Mouse (Mus musculus) kidney, adult 11 months (tissue): Measurements from ENCODE around the gene Hlcs.

Source experiments
- DNase-seq: peaks from one replicate; pipeline ENCODE4 v3.0.0; 2022

The Hlcs gene

GRCm38 (mm10) chr16:94150125-94151103, 163.0 kb downstream of the Hlcs start:
- DNase-seq = no peak

GRCm38 (mm10) chr16:94148139-94148538, 165.2 kb downstream of the Hlcs start:
- no peak for DNase-seq

DNA sequence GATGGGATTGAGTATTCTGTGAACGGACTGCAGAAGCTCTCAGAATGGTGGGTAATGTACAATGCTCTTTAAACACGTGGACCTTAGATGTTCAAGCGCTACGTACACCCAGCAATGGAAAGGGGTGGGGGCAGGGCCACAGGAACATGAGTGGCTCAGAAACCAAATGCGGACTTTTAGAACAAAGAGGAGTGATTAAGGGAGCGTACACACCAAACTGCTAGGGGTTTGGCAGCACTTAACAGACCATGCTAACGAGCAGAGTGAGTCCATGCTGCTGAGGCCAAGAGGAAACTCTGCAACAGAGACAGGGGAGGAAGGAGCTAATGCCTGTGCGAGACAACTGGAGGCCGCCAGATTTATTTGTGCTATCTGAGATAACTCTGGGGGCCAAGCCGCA, 170.0 kb downstream of the Hlcs start:
- DNase-seq = no peak

- DNase-seq = no peak
Observed at GRCm38 (mm10) chr16:94140746-94141145, 172.6 kb downstream of the Hlcs start.

DNA sequence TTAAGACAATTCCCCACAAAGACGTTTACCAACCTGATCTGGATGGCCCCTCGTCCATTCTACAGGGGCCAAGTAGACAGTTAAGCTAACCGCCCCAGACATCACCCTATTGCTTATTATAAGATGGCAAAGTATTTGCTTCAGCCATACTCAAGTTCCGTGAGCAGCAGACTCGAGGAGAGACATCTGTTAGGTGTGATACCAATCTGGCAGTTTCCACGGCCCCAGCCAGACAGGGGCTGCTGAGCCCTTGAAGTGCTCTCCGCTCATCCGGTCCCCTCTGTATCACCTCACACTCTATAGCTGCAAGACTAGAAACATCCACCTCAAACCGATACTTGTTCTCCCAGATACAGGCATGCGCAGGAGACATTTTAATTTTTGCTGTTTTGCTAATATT, 179.2 kb downstream of the Hlcs start:
- DNase-seq = no peak

DNA sequence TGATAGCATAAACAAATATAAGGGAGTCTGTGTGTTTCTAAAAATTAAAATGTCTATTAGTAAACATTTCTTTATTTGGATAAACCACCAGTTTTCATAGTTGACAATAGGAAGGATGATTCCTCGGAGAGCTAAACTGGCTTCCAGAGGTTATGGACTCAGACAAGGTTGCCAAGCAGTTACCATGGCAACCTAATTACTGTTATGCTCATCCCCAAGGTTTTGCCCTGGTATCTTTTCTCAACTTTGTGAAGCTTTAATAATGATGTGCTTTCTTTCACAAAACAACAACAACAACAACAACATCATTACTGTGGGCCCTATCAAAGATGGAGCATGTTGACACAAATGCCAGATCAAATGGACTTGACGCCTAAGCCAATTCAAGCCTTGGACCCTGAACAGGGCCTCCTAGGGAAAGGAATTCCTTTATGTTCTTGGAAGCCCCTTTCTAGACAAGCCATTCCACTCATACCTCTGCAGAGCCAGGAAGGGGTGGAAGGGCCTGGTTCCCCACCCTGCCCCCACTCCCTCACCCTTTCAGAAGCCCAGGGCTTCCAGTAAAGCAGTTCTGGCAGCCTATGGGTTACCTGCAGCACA, 185.0 kb downstream of the Hlcs start:
- DNase-seq = no peak

GRCm38 (mm10) chr16:94126200-94126599, 187.2 kb downstream of the Hlcs start:
- no peak for DNase-seq

DNA sequence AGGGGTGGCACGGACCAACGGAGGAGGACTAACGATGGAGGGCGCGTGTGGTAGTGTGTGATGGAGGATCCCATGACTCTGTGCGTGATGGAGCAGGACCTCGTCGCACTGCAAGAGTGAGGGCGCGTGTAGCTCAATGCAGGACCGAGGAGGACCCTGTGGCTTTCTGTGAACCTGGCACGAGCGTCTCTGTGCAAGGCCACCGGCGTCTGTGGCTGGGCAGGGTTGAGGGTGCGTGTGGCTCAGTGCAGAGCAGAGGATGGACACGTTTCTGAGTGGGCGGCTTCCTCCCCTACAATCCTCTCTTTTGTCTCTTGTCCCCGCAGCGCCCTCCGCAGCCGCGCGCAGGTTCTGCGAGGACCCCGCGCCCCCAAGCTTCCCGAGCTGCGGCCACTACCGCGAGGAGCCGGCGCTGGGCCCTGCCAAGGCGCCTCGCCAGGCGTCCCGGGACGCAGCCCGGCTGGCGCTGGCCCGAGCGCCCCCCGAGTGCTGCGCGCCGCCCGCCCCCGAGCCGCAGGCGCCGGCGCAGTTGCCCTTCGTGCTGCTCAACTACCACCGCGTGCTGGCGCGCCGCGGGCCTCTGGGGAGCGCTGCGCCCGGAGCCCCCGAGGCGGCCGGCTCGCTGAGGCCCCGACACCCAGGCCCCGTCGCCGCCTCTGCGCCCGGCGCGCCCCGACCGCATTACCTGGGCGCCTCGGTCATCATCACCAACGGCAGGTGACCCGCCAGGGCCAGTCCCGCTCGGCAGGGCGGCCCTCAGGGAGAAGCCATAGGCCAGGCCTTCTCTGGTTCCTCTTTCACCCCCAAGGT, 188.0 kb downstream of the Hlcs start:
- no peak for DNase-seq

- DNase-seq = peak; percentile 37
Observed at GRCm38 (mm10) chr16:94123247-94123646, 190.1 kb downstream of the Hlcs start.

DNA sequence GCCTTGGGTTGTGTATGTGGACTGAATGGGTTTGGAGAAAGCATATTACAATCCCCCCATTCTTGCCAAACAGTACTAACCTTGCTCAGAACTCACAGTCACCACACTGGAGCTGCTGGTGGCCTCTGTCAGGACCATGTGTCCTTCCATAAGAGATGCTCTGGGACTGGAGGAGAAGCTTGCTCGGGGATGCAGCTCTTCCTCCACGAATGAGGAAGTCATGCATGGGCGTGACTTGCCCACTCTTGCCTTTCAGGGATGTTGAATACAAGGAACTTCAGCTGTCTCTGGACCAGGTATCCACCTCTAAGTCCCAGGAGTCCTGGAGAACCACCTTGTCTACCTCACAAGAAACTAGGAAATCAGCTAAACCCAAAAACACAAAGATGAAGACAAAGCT, 191.0 kb downstream of the Hlcs start:
- no peak for DNase-seq

DNA sequence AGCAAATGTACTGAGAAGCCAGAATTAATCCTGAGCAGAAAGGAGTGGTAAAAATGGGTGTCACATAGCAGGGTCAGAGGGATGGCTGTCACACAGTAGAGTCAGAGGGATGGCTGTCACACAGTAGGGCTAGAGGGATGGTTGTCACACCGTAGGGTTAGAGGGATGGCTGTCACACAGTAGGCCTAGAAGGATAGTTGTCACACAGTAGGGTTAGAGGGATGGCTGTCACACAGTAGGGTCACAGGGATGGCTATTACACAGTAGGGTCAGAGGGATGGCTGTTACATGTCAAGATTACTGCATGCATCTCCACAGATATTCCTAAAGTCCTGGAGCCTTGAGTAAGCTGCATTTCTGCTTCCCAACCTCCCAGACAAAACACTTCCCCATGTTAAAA, 195.0 kb downstream of the Hlcs start:
- DNase-seq = no peak

GRCm38 (mm10) chr16:94117333-94117732, 196.0 kb downstream of the Hlcs start:
- no peak for DNase-seq

- no peak for DNase-seq
Observed at GRCm38 (mm10) chr16:94114693-94115092, 198.7 kb downstream of the Hlcs start.

DNA sequence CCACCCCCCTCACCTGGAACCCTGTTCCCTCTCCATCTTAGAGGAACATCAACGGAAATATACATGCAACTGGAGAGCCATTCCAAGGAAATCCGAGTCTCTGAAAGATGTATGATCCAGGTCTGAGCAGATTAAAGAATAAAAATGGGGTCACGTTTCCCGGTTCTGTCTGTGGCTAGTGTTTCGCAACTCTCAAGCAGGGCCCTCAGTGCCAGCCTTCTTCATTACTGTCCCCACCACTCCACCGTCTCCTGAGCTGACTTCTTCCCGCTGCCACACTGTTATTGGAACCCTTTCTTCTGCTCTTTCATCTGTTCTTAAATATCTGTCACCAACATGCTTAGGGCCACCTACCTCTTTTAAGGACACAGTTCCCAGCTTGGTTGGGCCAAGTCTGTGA, 200.2 kb downstream of the Hlcs start:
- DNase-seq = no peak

DNA sequence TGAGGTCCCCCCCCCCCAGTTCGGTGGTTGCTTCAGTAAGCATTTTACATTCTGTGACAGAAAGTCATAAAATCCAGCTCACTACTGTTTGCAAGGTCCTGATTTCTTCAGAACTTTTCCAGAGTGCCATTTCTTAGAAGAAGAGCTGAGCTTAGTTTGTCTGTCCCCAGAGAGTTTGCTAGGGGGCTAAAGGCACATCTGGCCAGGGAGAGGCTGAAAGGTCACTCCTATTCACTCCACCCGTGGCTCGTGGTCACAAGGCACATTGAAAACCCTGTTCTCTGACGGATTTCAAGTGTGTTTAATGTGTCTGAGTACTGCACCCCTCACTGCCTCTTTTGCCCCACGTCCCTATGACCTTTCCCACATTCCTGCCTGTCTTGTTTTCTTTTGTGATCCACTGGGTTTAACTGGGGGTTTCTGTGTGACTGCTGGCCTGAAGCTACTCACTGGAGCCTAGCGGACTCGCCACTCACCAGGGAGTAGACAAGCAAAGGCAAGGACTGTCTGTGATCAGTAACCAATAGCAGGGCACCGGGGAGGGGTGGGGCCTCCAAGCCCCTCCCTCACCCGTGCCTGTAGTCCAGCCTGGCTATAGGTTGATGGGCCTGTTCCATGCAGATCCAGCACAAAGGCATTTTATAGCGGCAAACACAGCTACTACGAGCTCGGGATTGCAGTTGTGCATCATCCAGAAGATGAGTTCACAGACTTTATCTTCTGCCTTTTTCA, 215.5 kb downstream of the Hlcs start:
- DNase-seq = peak; percentile 77

GRCm38 (mm10) chr16:94096479-94096878, 216.9 kb downstream of the Hlcs start:
- DNase-seq = no peak

- no peak for DNase-seq
Observed at GRCm38 (mm10) chr16:94095109-94095822, 218.1 kb downstream of the Hlcs start.

GRCm38 (mm10) chr16:94094251-94095108, 218.9 kb downstream of the Hlcs start:
- DNase-seq = no peak

GRCm38 (mm10) chr16:94093151-94093863, 220.1 kb downstream of the Hlcs start:
- DNase-seq = no peak

- DNase-seq = no peak
Observed at GRCm38 (mm10) chr16:94092511-94093150, 220.7 kb downstream of the Hlcs start.
